Mouse (Mus musculus): ENCODE results near the gene Slc5a11. TPM values are rescaled to one million over a fixed set of nuclear protein-coding genes. Genes with fewer than 3 reads are reported as not detected.

The Slc5a11 gene
- polyA plus RNA-seq, 1 experiment from 2014 or later: 0.34 TPM

DNA sequence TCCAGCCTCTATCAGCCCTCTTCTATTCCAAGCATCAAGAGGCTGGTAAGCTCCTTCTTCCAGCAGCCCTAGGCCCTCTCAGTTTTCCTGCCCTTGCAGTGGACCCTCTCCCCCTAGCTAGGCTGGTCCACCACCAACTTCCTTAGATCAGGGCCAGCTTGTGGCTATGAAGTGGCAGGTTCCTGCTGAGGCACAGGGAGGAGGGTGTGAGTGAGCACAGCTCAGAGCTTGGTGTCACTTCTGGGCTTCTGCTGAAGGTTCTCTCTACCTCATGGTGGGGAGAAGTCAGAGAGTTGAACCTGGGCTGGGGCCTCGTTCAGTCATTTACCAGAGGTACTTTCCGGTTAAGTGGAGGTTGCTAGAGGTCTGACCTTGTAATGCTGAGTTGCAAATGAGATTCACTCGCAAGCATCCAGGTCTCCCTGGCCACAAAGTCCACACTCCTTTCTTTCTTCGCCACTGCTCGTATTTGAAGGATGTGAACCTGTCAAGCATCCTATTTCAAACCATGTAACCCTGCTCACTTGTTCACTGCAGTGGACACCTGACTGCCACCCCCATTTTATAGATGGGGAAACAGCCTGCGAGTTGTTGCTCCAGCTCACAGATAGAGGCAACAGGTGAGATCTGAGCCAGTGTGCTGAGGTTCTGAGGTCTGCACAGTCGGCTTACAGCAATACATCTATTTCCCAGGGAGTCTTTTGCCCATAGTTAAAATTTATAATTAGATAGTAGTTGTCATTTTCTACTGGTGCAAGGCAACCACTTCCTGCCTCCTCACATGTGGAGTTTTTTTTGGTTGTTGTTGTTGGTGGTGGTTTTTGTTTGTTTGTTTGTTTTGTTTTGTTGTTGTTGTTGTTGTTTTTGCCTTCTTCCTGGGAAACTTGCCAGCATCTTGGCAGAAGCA is 3.1 kb downstream of the Slc5a11 start:
- ATAC-seq (replicated peaks): no peak
- WGBS: 69% methylated on average over 7 of the region's 7 CpGs
- H3K27me3 ChIP-seq (replicated peaks): no peaks in the 10 kb centered on the region

DNA sequence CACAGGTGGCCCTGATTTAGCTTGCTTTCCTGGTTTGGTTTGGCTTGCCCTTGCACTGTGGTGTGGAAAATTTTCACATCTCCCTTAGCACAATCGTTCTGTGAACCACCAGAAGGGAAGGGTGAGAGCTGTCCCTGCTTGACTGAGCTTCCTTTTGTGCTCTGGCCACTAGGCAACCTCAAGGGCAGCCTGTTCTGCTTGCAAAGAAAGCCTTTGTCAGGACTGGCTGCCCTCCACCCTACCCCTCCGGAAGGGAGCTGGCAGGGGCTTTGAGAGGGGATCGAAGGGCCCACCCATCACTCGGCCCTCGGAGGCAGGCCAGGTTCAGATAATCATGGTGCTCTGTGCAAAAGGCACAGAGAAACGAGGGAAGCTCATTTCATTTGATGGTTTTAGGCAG is 4.0 kb downstream of the Slc5a11 start:
- Histone ChIP-seq H3K27ac (no peak overlapping the region), H3K27me3 (replicated peaks) (no peaks in the 10 kb centered on the region), H3K9me3 (no peaks in the 10 kb centered on the region), H3K4me1 (0 out of 2 replicates have a peak, but pooled peaks cover 5% of the 10 kb centered on the region), H3K36me3 (replicated peaks) (no peaks in the 10 kb centered on the region), H3K9ac (no peak overlapping the region), H3K4me2 (no peak overlapping the region), H3K4me3 (no peak overlapping the region)
- 7% methylated on average over 6 of the region's 6 CpGs for WGBS
- ATAC-seq (replicated peaks): peak; percentile 52; the same call in 1 of the 2 replicates

More for the DNA sequence above, 3.1 kb downstream of the Slc5a11 start:
- H3K27ac ChIP-seq: no peak overlapping the region
- no peaks in the 10 kb centered on the region for H3K9me3 ChIP-seq
- H3K9ac ChIP-seq: no peak overlapping the region
- H3K4me3 ChIP-seq: no peak overlapping the region
- 0 out of 2 replicates have a peak, but pooled peaks cover 5% of the 10 kb centered on the region for H3K4me1 ChIP-seq
- no peak overlapping the region for H3K4me2 ChIP-seq
- no peaks in the 10 kb centered on the region for H3K36me3 ChIP-seq (replicated peaks)

DNA sequence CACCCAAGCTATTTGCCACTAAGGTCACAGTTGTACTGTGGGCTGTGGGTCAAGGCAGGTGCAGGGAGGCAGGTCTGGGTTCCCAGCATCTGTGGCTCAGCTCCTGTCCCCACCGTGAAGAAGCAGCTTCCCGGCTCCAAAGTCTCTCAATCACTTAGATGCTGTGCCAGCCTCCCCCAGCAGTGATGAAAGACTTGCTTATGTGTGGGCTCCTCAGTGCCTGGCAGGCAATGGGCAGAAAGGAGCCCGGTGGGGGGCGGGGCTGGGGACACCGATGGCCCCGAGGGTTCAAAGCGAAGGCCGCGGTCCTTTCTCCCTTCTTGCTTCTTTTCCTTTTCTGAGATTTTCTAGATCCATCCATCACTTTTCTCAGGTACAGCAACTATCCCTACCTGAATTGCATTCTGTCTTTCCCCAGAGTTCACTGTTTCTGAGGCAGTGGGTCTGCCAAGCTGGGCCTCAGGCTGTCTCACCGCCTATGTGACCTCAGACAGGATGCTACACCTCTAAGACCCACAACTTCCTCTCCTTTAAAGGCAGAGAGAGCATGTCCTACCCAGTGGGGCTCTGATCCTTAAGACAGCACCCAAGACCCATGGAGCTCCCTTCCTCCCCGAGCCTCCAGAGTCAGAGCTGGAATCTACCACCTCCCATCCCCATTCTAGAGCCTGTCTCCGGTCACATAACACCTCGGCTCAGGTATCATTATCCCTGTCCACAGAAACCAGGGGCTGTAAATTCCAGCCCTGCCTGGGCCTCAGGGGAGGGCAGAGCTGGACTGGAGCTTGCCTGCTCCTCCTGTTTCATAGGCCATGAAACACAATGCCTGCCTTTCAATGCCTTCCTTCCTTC is 5.4 kb downstream of the Slc5a11 start:
- WGBS: 79% methylated on average over 13 of the region's 13 CpGs
- no peaks in the 10 kb centered on the region for H3K27me3 ChIP-seq (replicated peaks)
- H3K27ac ChIP-seq: no peak overlapping the region
- no peak overlapping the region for H3K4me2 ChIP-seq
- no peaks in the 10 kb centered on the region for H3K36me3 ChIP-seq (replicated peaks)
- 0 out of 2 replicates have a peak, but pooled peaks cover 3% of the 10 kb centered on the region for H3K4me1 ChIP-seq
- no peak for ATAC-seq (replicated peaks)
- no peaks in the 10 kb centered on the region for H3K9me3 ChIP-seq
- no peak overlapping the region for H3K9ac ChIP-seq
- no peak overlapping the region for H3K4me3 ChIP-seq

DNA sequence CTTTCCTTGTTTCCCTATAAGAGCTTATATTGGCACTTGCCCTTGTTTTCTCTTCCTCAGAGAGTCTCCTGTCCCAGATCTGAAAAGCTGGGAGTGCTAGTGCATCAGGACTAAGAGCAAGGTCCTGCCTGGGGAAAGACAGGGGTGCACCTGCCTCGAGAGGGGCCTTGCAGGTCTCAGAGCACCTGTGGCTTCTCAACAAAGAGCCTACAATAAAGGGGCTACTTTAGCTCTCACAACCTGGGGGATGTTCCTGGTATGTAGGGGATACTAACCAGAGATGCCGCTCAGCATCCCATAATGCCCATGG is 6.0 kb downstream of the Slc5a11 start:
- H3K4me1 ChIP-seq: 0 out of 2 replicates have a peak, but pooled peaks cover 3% of the 10 kb centered on the region
- no peaks in the 10 kb centered on the region for H3K27me3 ChIP-seq (replicated peaks)
- no peak overlapping the region for H3K4me3 ChIP-seq
- no peak overlapping the region for H3K27ac ChIP-seq
- no peak for ATAC-seq (replicated peaks)
- H3K4me2 ChIP-seq: no peak overlapping the region
- no peaks in the 10 kb centered on the region for H3K9me3 ChIP-seq
- WGBS: 79% methylated on average over 2 of the region's 2 CpGs
- H3K36me3 ChIP-seq (replicated peaks): no peaks in the 10 kb centered on the region
- no peak overlapping the region for H3K9ac ChIP-seq

DNA sequence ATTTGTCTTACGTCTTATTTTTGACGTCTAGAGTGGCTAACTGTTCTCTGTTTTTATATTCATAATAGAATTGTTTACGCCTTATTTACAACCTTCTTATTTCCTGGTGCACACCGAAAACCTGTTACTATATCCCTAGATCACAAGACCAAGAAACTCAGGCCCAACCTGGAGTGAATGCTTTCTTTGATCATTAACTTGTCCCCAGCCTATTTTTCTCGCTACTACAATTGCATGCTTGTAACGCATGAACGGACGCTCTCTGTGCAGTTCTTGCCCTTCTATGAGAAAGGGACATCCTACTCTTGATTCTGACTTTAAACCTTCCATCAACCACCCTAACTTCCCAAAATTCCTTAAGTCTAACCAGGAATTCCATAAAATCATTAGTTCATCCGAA is 9.5 kb downstream of the Slc5a11 start:
- no peaks in the 10 kb centered on the region for H3K4me1 ChIP-seq
- no peak overlapping the region for H3K27ac ChIP-seq
- H3K4me2 ChIP-seq: no peak overlapping the region
- H3K36me3 ChIP-seq (replicated peaks): no peaks in the 10 kb centered on the region
- H3K9me3 ChIP-seq: no peaks in the 10 kb centered on the region
- no peaks in the 10 kb centered on the region for H3K27me3 ChIP-seq (replicated peaks)
- no peak for ATAC-seq (replicated peaks)
- 77% methylated on average over 9 of the region's 9 CpGs for WGBS
- no peak overlapping the region for H3K4me3 ChIP-seq
- H3K9ac ChIP-seq: no peak overlapping the region

DNA sequence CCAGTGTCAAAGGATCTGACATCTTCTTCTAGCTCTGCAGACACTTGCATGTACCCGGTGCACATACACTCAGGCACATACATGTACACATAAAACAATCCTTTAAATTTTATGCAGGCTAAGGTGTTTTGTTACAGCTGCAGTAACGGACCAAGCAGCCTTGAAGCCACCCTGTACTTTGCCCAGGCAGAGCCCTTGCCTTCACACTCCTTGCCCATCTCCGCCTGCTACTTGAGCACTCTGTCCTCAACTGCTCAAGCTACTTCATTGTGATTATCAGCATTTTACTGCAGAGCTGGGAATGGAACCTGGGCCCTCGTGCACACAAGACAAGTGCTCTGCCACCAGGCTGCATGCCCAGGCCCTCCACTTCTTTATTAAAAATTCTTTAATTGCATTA is 10.6 kb downstream of the Slc5a11 start:
- no peaks in the 10 kb centered on the region for H3K27me3 ChIP-seq (replicated peaks)
- no peak overlapping the region for H3K4me2 ChIP-seq
- no peak overlapping the region for H3K4me3 ChIP-seq
- H3K36me3 ChIP-seq (replicated peaks): no peaks in the 10 kb centered on the region
- no peaks in the 10 kb centered on the region for H3K9me3 ChIP-seq
- H3K4me1 ChIP-seq: no peaks in the 10 kb centered on the region
- no peak for ATAC-seq (replicated peaks)
- H3K9ac ChIP-seq: no peak overlapping the region
- WGBS: 90% methylated on average over 4 of the region's 4 CpGs
- no peak overlapping the region for H3K27ac ChIP-seq

DNA sequence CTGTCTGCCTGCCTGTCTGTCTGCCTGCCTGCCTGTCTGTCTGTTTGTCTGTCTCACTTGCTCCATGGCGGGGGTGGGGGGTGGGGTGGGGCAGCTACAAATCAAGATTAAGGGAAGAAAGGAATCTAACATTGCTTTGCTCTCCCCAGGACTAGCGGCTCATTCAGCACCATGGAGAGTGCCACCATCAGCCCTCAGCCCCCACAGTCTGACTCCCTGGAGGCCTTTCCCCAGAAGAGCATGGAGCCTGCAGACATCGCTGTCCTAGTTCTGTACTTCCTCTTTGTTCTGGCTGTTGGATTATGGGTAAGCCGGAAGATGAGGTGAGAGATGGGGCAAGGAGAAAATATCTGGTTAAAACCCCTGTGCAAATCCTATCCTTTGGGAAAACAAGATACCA is 20.9 kb downstream of the Slc5a11 start:
- no peaks in the 10 kb centered on the region for H3K9me3 ChIP-seq

DNA sequence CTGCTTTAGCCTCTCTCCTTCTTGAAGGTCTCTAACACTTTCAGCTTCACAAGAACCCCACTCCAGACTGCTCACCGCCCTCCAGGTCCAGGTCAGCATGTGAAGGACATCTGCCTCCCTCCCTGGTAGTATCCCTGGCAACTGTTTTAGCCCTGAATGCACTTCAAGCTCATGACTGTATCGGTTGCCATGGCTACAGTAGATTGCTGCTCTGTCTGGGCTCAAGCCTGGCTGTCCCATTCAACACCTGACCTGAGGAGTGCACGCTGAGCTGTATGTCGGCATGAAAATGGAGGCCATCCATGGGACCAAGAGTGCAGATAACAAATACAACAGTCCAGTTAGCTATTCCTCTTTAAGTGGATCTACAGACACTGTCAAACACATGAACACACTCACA is 24.0 kb downstream of the Slc5a11 start:
- Histone ChIP-seq H3K4me2 (no peak overlapping the region), H3K9me3 (no peaks in the 10 kb centered on the region), H3K4me1 (peaks cover 12% of the 10 kb centered on the region; the same call in 1 of the 2 replicates), H3K27me3 (replicated peaks) (no peaks in the 10 kb centered on the region), H3K36me3 (replicated peaks) (no peaks in the 10 kb centered on the region), H3K4me3 (no peak overlapping the region), H3K27ac (peak overlapping the region; percentile 23; the same call in 1 of the 2 replicates), H3K9ac (no peak overlapping the region)
- ATAC-seq (replicated peaks): peak; percentile 94
- WGBS: 40% methylated on average over 4 of the region's 4 CpGs

More for the DNA sequence above, 20.9 kb downstream of the Slc5a11 start:
- ATAC-seq (replicated peaks): no peak
- H3K9ac ChIP-seq: no peak overlapping the region
- H3K27ac ChIP-seq: no peak overlapping the region
- no peaks in the 10 kb centered on the region for H3K27me3 ChIP-seq (replicated peaks)
- H3K36me3 ChIP-seq (replicated peaks): no peaks in the 10 kb centered on the region
- no peak overlapping the region for H3K4me3 ChIP-seq
- 25% methylated on average over 4 of the region's 4 CpGs for WGBS
- peaks cover 12% of the 10 kb centered on the region; the same call in 1 of the 2 replicates for H3K4me1 ChIP-seq
- no peak overlapping the region for H3K4me2 ChIP-seq

DNA sequence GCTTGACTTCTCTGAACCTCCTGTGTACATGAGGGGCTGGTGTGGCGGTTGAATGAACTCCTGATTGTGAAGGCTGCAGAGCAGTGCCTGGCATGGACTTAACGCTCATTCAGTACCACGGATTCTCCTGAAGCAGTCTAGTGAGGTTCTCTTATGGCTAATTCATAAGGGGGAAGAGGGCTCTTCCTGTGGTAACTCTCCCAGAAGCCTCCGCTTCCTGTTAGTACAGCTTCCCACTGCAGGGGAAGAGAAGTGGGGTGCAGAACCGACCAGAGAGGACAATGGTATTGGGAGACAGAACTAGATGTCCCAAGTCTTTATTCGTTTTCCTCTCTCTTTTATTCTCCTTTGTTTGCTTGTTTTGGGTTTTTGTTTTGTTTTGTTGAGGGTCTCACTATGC is 25.5 kb downstream of the Slc5a11 start:
- Histone ChIP-seq H3K4me3 (no peak overlapping the region), H3K9ac (no peak overlapping the region), H3K4me2 (no peak overlapping the region), H3K27ac (no peak overlapping the region), H3K27me3 (replicated peaks) (no peaks in the 10 kb centered on the region), H3K36me3 (replicated peaks) (no peaks in the 10 kb centered on the region), H3K9me3 (no peaks in the 10 kb centered on the region), H3K4me1 (peaks cover 12% of the 10 kb centered on the region; the same call in 1 of the 2 replicates)
- no peak for ATAC-seq (replicated peaks)
- WGBS: 73% methylated on average over 6 of the region's 6 CpGs

DNA sequence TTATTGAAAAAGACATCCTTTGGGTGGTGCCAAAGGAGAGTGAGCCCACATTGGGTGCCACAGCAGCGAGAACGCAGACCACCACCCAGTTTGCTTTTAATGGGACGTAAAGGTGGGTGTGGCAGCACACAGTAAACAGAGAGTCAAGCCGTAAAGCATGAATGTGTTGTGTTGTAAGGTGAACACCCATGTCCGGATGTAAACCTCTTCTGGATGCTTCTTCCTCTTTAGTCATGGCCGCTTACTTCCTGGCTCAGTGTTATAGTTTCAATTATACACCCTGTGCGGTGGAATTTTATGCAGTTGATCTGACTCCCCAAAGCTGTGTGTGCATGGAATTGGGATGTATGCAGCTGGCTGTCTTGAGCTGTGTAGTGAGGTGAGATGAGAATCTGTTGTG is 27.7 kb downstream of the Slc5a11 start:
- H3K4me3 ChIP-seq: no peak overlapping the region
- no peak overlapping the region for H3K27ac ChIP-seq
- H3K4me2 ChIP-seq: no peak overlapping the region
- peaks cover 12% of the 10 kb centered on the region; the same call in 1 of the 2 replicates for H3K4me1 ChIP-seq
- no peaks in the 10 kb centered on the region for H3K36me3 ChIP-seq (replicated peaks)
- WGBS: 96% methylated on average over 7 of the region's 7 CpGs
- H3K9me3 ChIP-seq: no peaks in the 10 kb centered on the region
- no peaks in the 10 kb centered on the region for H3K27me3 ChIP-seq (replicated peaks)
- no peak for ATAC-seq (replicated peaks)
- no peak overlapping the region for H3K9ac ChIP-seq

DNA sequence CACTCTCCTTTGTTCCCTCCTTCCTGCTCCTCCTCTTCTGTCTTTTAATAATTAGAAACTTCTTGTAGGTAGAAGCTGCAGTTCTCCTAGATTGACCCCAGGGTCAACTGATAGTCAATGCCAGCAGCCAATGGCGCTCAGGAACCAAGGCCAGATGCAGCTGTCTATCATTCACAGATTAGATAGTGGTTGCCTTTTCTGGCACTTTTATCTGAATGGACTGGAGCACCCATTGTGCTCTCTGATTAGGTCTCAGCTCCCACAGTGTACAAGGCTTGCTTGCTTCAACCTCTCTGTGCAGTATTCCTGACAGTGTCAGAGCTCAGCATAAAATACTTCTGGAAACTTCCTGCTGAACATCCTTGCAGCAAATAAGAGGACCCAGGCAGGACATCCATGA is 30.3 kb downstream of the Slc5a11 start:
- H3K27me3 ChIP-seq (replicated peaks): no peaks in the 10 kb centered on the region
- 89% methylated on average over 1 of the region's 1 CpGs for WGBS
- H3K4me2 ChIP-seq: no peak overlapping the region
- H3K27ac ChIP-seq: no peak overlapping the region
- H3K9ac ChIP-seq: no peak overlapping the region
- no peaks in the 10 kb centered on the region for H3K4me1 ChIP-seq
- ATAC-seq (replicated peaks): no peak
- H3K9me3 ChIP-seq: no peaks in the 10 kb centered on the region
- H3K36me3 ChIP-seq (replicated peaks): no peaks in the 10 kb centered on the region
- no peak overlapping the region for H3K4me3 ChIP-seq

DNA sequence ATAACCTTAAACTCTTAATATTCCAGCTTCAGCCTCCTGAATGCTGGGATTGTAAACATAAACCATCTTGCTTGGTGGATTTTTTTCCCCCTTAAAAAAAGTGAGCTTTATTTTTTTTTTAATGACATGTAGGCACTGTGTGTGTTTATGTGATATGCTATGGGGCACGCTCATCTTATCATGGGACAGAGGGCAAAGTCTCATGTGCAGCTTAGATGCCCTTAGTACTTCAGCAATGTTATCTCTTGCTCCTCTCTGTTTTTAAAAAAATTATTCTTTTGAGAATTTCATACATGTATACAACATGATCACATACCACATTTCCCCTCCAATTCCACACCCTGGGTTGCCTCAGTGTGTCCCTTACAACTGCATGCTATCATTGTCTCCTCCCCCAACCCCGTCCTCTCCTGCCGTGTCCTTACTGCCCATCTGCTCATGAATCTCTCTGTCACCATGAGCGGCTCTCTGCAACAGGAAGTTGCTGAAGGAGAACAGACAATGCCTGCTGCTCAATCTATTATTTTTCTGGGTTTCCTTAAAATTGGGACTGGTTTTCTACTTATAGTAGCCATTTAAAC is 32.0 kb downstream of the Slc5a11 start:
- ATAC-seq (replicated peaks): no peak

More for the DNA sequence above, 32.0 kb downstream of the Slc5a11 start:
- Histone ChIP-seq H3K9ac (no peak overlapping the region), H3K4me3 (no peak overlapping the region), H3K9me3 (no peaks in the 10 kb centered on the region), H3K4me2 (no peak overlapping the region), H3K27me3 (replicated peaks) (no peaks in the 10 kb centered on the region), H3K4me1 (no peaks in the 10 kb centered on the region), H3K36me3 (replicated peaks) (no peaks in the 10 kb centered on the region), H3K27ac (no peak overlapping the region)
- 74% methylated on average over 4 of the region's 4 CpGs for WGBS
